Mouse (Mus musculus): Measurements from ENCODE around the gene Sim2.

Sim2 gene

GRCm38 (mm10) chr16:94168655-94169545 lies 84.2 kb downstream of the Sim2 start:
- no peak for DNase-seq

DNA sequence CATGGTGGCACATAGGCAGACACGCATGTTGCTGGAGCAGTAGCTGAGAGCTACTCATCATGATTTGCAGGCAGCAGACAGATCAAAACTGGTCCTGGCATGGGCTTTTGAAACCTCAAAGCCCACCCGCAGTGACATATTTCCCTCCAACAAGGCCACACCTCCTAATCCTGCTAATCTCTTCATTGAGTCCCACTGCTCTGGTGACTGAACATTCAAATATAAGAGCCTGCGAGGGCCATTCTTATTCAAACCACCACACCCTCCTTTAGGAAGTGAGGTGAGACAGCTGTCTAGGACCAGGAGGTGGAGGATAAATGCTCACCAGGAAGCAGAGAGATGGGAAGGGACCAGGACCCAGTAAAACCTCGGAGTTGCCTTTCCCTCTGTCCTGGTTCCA lies 85.5 kb downstream of the Sim2 start:
- no peak for DNase-seq

GRCm38 (mm10) chr16:94173361-94173760 lies 88.6 kb downstream of the Sim2 start:
- no peak for DNase-seq

- no peak for DNase-seq
These were observed 90.7 kb downstream of the Sim2 start for GRCm38 (mm10) chr16:94175366-94175986.
